Mouse (Mus musculus): ENCODE results near the gene Skint3. TPM values are rescaled to one million over a fixed set of nuclear protein-coding genes. Genes with fewer than 3 reads are reported as not detected.

Skint3 gene
- polyA plus RNA-seq (2014; fragmentation: Illumina TruSeq; extraction: RNeasy Lipid Tissue Mini Kit (QIAGEN cat#74804); ENCODE audit: low read depth, low replicate concordance), result 0.55 TPM

DNA sequence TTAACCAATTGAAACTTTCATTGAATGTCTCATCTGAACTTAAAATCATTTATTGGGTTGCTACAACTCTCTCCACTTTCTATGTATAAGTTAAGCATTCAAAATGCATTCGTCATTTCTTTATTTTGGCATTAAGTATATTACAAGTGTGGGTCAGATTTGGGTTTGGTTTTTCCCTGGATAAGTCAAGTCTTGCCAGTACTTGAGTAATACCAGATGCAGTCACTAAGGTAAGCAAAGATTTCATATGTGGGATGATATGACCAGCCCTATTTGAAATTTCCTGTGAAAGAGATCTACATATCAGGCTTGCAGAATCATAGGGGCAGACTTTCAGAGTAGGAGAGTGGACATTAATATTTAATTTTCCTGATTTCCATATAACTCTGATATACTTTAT, at the start of gene Skint3:
TSS of gene Skint3 (plus strand) at position 301 of the 400 bp plus-strand sequence.

Other genes starting within 250 kb of the Skint3 start
- gene Skint1, start 226.0 kb upstream of the Skint3 start, polyA plus RNA-seq (2014; fragmentation: Illumina TruSeq; extraction: RNeasy Lipid Tissue Mini Kit (QIAGEN cat#74804); ENCODE audit: low read depth, low replicate concordance), result not detected
- gene Skint4, start 160.2 kb upstream of the Skint3 start, polyA plus RNA-seq (2014; fragmentation: Illumina TruSeq; extraction: RNeasy Lipid Tissue Mini Kit (QIAGEN cat#74804); ENCODE audit: low read depth, low replicate concordance), result not detected
- not detected for gene Skint9, start 201.7 kb downstream of the Skint3 start, polyA plus RNA-seq (2014; fragmentation: Illumina TruSeq; extraction: RNeasy Lipid Tissue Mini Kit (QIAGEN cat#74804); ENCODE audit: low read depth, low replicate concordance)